Mouse (Mus musculus) thymus, adult 2 months (tissue): Measurements from ENCODE around the gene Ints3.

ENCODE experiments used
- CTCF ChIP-seq: fragments of 200-500 bp; IDR thresholded peaks from 2 replicates; pipeline ENCODE4 v1.5.1; 2012; ENCODE audit warnings: mild to moderate bottlenecking, control low read depth, low read length, moderate library complexity, borderline replicate concordance; ENCODE audit not compliant: control insufficient read depth, poor library complexity, insufficient read depth; ENCODE audit errors: extremely low read depth
- POLR2A ChIP-seq: fragments of 200-500 bp; IDR thresholded peaks from 2 replicates; pipeline ENCODE4 v1.6.1; 2012; ENCODE audit warnings: mild to moderate bottlenecking, low read length, control low read depth, moderate library complexity; ENCODE audit not compliant: control insufficient read depth, poor library complexity, insufficient read depth; ENCODE audit errors: extremely low read depth

GRCm38 (mm10) chr3:90460315-90460714 is 26.9 kb upstream of the Ints3 start:
- no peak for TF ChIP-seq CTCF
- TF ChIP-seq POLR2A, result no peak
